Mouse (Mus musculus): ENCODE data around the gene Reg3d. TPM values are rescaled to one million over a fixed set of nuclear protein-coding genes. Genes with fewer than 3 reads are reported as not detected.

Reg3d gene
- polyA plus RNA-seq, 1 experiment from 2014 or later, result not detected

GRCm38 (mm10) chr6:78327798-78328197 lies 50.9 kb downstream of the Reg3d start:
- Histone ChIP-seq H3K9me3 (replicated peaks) (no peaks in the 10 kb centered on the region), H3K36me3 (no peaks in the 10 kb centered on the region), H3K4me1 (no peaks in the 10 kb centered on the region), H3K27me3 (replicated peaks) (no peaks in the 10 kb centered on the region), H3K4me3 (replicated peaks) (no peak overlapping the region), H3K9ac (replicated peaks) (no peak overlapping the region), H3K4me2 (no peak overlapping the region), H3K27ac (replicated peaks) (no peak overlapping the region)
- no peak for ATAC-seq (ENCODE audit: low FRiP score)

Other genes with a start within 250 kb of the Reg3d start
- 10.2 and 11.3 TPM in 2 replicates for gene Reg3b, start 8.2 kb downstream of the Reg3d start, polyA plus RNA-seq (2015; fragmentation: Nextera tagmentation; extraction: Ambion mirVana)
- gene Reg3a, start 1.8 kb upstream of the Reg3d start, polyA plus RNA-seq (2015; fragmentation: Nextera tagmentation; extraction: Ambion mirVana), result not detected in 2 replicates
- gene Reg2, start 16.8 kb upstream of the Reg3d start, polyA plus RNA-seq (2015; fragmentation: Nextera tagmentation; extraction: Ambion mirVana), result not detected in 2 replicates
- gene Reg1, start 43.8 kb upstream of the Reg3d start, polyA plus RNA-seq (2015; fragmentation: Nextera tagmentation; extraction: Ambion mirVana), result 0.65 TPM in 1 of 2 replicates, not detected in the other
- 0.74 TPM in 1 of 2 replicates, not detected in the other for gene Reg3g, start 90.0 kb upstream of the Reg3d start, polyA plus RNA-seq (2015; fragmentation: Nextera tagmentation; extraction: Ambion mirVana)